Comparison of ENCODE assay signal across 12 mouse cellular contexts in genomic region chr2:142608778-142609177, GRCm38 (mm10).
DNase-seq lines count a peak whose midpoint lies in the region; ATAC-seq and TF ChIP-seq lines count a peak whose summit lies in the region.
"Had no signal": no experiment of that assay in that cellular context is flagged by ENCODE, and none has a peak within 500 bp of the region (broad histone marks: within the 10 kb centered on the region; RNA-seq: fewer than 3 reads in every experiment).

No protein-coding gene starts in this region.

- intact Hi-C loops in heart, postnatal 36 days (cut with DNase I) = no loop called here

- TF ChIP-seq CTCF in brain, embryonic 14.5 days (IDR thresholded peaks at IDR 0.05; ENCODE audit: borderline replicate concordance, extremely low read depth, insufficient read depth, insufficient read length) = no peak

- ATAC-seq in embryonic facial prominence, embryonic 14.5 days (ENCODE audit: low read depth) = peak; percentile 81
- ATAC-seq in limb, embryonic 14.5 days (ENCODE audit: low FRiP score, low read depth) = peak; percentile 61
- no peak for ATAC-seq in monocyte, adult 5-6 weeks (replicated peaks; ENCODE audit: insufficient number of reproducible peaks, low FRiP score, low TSS enrichment, poor library complexity, severe bottlenecking)
- ATAC-seq: CD4-positive, CD25-positive, alpha-beta regulatory T cell, adult 4 months had no signal

- peak overlapping the region; percentile 15; the same call in 1 of the 2 replicates for H3K4me2 ChIP-seq in embryonic facial prominence, embryonic 14.5 days (ENCODE audit: low read depth, low read length)
- no peak overlapping the region for H3K4me2 ChIP-seq in limb, embryonic 14.5 days (replicated peaks; ENCODE audit: low read depth, low read length, severe bottlenecking)

- H3K9ac ChIP-seq in embryonic facial prominence, embryonic 14.5 days (ENCODE audit: low read depth, low read length) = no peak overlapping the region
- H3K9ac ChIP-seq in limb, embryonic 14.5 days (ENCODE audit: low read depth, low read length, severe bottlenecking) = no peak overlapping the region

- peak; percentile 31 for DNase-seq in heart, embryonic 10.5 days (ENCODE audit: low spot score)
- DNase-seq in heart, postnatal 36 days = no peak
- peak; percentile 76 for DNase-seq in brain, embryonic 14.5 days (ENCODE audit: low read depth)
- DNase-seq in embryonic facial prominence, embryonic 14.5 days (ENCODE audit: low spot score) = peak; percentile 83
- DNase-seq in limb, embryonic 14.5 days (ENCODE audit: low spot score) = peak; percentile 45
- no peak for DNase-seq in testis, postnatal 10 days (ENCODE audit: low spot score)
- DNase-seq in lung, postnatal 4 days = no peak
- DNase-seq: heart, adult 18-20 months; thymus, adult 18-20 months had no signal

- WGBS in heart, embryonic 10.5 days = 93% methylated on average over 17 of the region's 17 CpGs
- 51% methylated on average over 17 of the region's 17 CpGs for WGBS in embryonic facial prominence, embryonic 14.5 days
- WGBS in limb, embryonic 14.5 days = 71% methylated on average over 17 of the region's 17 CpGs

- no peaks in the 10 kb centered on the region for H3K36me3 ChIP-seq in heart, embryonic 10.5 days
- no peaks in the 10 kb centered on the region for H3K36me3 ChIP-seq in embryonic facial prominence, embryonic 14.5 days (ENCODE audit: control insufficient read depth, insufficient read depth, low read length)
- no peaks in the 10 kb centered on the region for H3K36me3 ChIP-seq in limb, embryonic 14.5 days (ENCODE audit: control insufficient read depth, insufficient read depth, low read length)

- H3K9me3 ChIP-seq in heart, embryonic 10.5 days = no peaks in the 10 kb centered on the region
- H3K9me3 ChIP-seq in embryonic facial prominence, embryonic 14.5 days (ENCODE audit: control insufficient read depth, low read length) = no peaks in the 10 kb centered on the region
- no peaks in the 10 kb centered on the region for H3K9me3 ChIP-seq in limb, embryonic 14.5 days (ENCODE audit: control insufficient read depth, low read length)

- H3K27ac ChIP-seq in heart, embryonic 10.5 days = no peak overlapping the region
- peak overlapping the region; percentile 67 for H3K27ac ChIP-seq in embryonic facial prominence, embryonic 14.5 days (replicated peaks; ENCODE audit: low read depth, low read length)
- no peak overlapping the region for H3K27ac ChIP-seq in limb, embryonic 14.5 days (replicated peaks; ENCODE audit: low read depth, low read length)

- H3K27me3 ChIP-seq in heart, embryonic 10.5 days (ENCODE audit: insufficient read depth, poor library complexity, severe bottlenecking) = peaks cover 17% of the 10 kb centered on the region
- H3K27me3 ChIP-seq in embryonic facial prominence, embryonic 14.5 days (replicated peaks; ENCODE audit: control insufficient read depth, insufficient read depth, low read length) = no peaks in the 10 kb centered on the region
- H3K27me3 ChIP-seq in limb, embryonic 14.5 days (ENCODE audit: control insufficient read depth, insufficient read depth, low read length) = no peaks in the 10 kb centered on the region

- TF ChIP-seq POLR2A in brain, embryonic 14.5 days (IDR thresholded peaks at IDR 0.05; ENCODE audit: borderline replicate concordance, extremely low read depth, insufficient read depth, insufficient read length, poor library complexity, severe bottlenecking) = no peak
- TF ChIP-seq POLR2A in limb, embryonic 14.5 days (IDR thresholded peaks at IDR 0.05; ENCODE audit: borderline replicate concordance, extremely low read depth, insufficient read depth, insufficient read length) = no peak

- H3K4me1 ChIP-seq in heart, embryonic 10.5 days = no peaks in the 10 kb centered on the region
- H3K4me1 ChIP-seq in embryonic facial prominence, embryonic 14.5 days (ENCODE audit: control insufficient read depth, insufficient read depth, low read length) = peaks cover 4% of the 10 kb centered on the region; the same call in 1 of the 2 replicates
- 0 out of 2 replicates have a peak, but pooled peaks cover 3% of the 10 kb centered on the region for H3K4me1 ChIP-seq in limb, embryonic 14.5 days (ENCODE audit: control insufficient read depth, insufficient read depth, low read length)

- no peak overlapping the region for H3K4me3 ChIP-seq in heart, embryonic 10.5 days
- no peak overlapping the region for H3K4me3 ChIP-seq in embryonic facial prominence, embryonic 14.5 days (ENCODE audit: low read depth, low read length)
- no peak overlapping the region for H3K4me3 ChIP-seq in limb, embryonic 14.5 days (replicated peaks; ENCODE audit: low read length)
- H3K4me3 ChIP-seq: myocyte had no signal

Comparison
In these comparisons a context has a peak if more than half of its experiments do, and no peak if none do; other contexts are left out.
1. DNase-seq: peak in heart, embryonic 10.5 days (single experiment), brain, embryonic 14.5 days (single experiment), embryonic facial prominence, embryonic 14.5 days (single experiment) and limb, embryonic 14.5 days (single experiment); none in heart, postnatal 36 days (0 of 2), testis, postnatal 10 days (single experiment) and lung, postnatal 4 days (0 of 2).